Mouse (Mus musculus) liver, adult 2 months (tissue): ENCODE measurements around the gene Ntn1. TPM values are rescaled to one million over a fixed set of nuclear protein-coding genes. Genes with fewer than 3 reads are reported as not detected.

Experiments used
- DNase-seq: peaks from one replicate; pipeline ENCODE4 v3.0.0-alpha.2; 2011; ENCODE audit warnings: low read depth, low spot score; ENCODE audit errors: extremely low read depth
- H3K27ac ChIP-seq: fragments of 200-500 bp; replicated peaks from 2 replicates; pipeline ENCODE4 v1.5.1; 2012; ENCODE audit warnings: low read depth, mild to moderate bottlenecking, control low read depth, inconsistent platforms, low read length; ENCODE audit not compliant: insufficient read depth
- H3K27me3 ChIP-seq: fragments of 200-500 bp; 2 replicates; pipeline ENCODE4 v1.6.1; 2012; ENCODE audit warnings: mild to moderate bottlenecking, moderate library complexity, low read length, inconsistent platforms; ENCODE audit not compliant: control insufficient read depth, insufficient read depth
- H3K36me3 ChIP-seq: fragments of 200-500 bp; 2 replicates; pipeline ENCODE4 v1.6.1; 2012; ENCODE audit warnings: low read length, inconsistent platforms; ENCODE audit not compliant: control insufficient read depth, insufficient read depth
- H3K4me1 ChIP-seq: fragments of 200-500 bp; 2 replicates; pipeline ENCODE4 v1.6.1; 2011; ENCODE audit warnings: low read length; ENCODE audit not compliant: control insufficient read depth, insufficient read depth
- H3K4me3 ChIP-seq: fragments of 200-500 bp; 2 replicates; pipeline ENCODE4 v1.5.1; 2011; ENCODE audit warnings: low read depth, mild to moderate bottlenecking, control low read depth, low read length, moderate library complexity; ENCODE audit not compliant: insufficient read depth
- H3K79me2 ChIP-seq: fragments of 200-500 bp; 2 replicates; pipeline ENCODE4 v1.6.1; 2012; ENCODE audit warnings: inconsistent platforms, mild to moderate bottlenecking, low read length, moderate library complexity; ENCODE audit not compliant: control insufficient read depth, insufficient read depth
- H3K9ac ChIP-seq: fragments of 200-500 bp; 2 replicates; pipeline ENCODE4 v1.6.1; 2012; ENCODE audit warnings: low read depth, mild to moderate bottlenecking, control low read depth, inconsistent platforms, low read length
- CTCF ChIP-seq: fragments of 200-500 bp; IDR thresholded peaks from 2 replicates; pipeline ENCODE4 v1.5.1; 2011; ENCODE audit warnings: low read depth, low read length, control low read depth
- POLR2A ChIP-seq: fragments of 200-500 bp; IDR thresholded peaks from 2 replicates; pipeline ENCODE4 v1.6.1; 2011; ENCODE audit warnings: low read length, control low read depth; ENCODE audit not compliant: insufficient read depth; ENCODE audit errors: extremely low read depth
- WGBS: fragments of 180-500 bp; shearing (Covaris S2); methylation state at CpG from one replicate; pipeline ENCODE4 v1.1.7; 2018; 5-methylcytosine and 5-hydroxymethylcytosine counted together
- polyA plus RNA-seq: library from polyadenylated mRNA; depleted of rRNA; stranded (reverse); fragments of >200 nt; gene quantifications from 2 replicates; pipeline ENCODE4 v1.2.3, GENCODE M21; 2012
- total RNA-seq: library from RNA; depleted of rRNA; stranded (reverse); fragments of >200 nt; gene quantifications from 2 replicates; pipeline ENCODE4 v1.2.3, GENCODE M21; 2014

The Ntn1 gene
- total and polyA plus RNA-seq, 2 experiments: 4.9 to 5.5 TPM

DNA sequence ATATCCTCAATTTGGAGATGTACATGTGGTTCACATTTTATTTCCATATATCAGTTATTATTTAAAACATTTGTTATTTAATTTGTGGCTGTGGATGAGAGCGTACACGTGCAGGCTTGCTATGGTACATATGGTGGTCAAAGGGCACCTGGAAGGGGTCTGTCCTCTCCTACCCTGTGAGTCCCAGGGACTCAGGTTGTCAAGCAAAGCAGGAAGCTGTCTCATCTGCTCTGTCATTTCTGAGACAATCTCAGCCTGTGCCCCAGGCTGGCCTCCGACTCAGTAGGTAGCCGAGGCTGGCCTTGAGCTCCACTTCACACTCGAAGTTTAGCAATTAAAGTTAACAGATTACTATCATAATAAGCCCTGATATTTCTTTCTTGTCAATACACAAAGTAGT lies 32.9 kb upstream of the Ntn1 start:
- Histone ChIP-seq H3K4me1 (no peaks in the 10 kb centered on the region), H3K9ac (no peak overlapping the region), H3K27me3 (peaks cover 8% of the 10 kb centered on the region; the same call in 1 of the 2 replicates), H3K36me3 (no peaks in the 10 kb centered on the region), H3K79me2 (no peaks in the 10 kb centered on the region), H3K4me3 (no peak overlapping the region), H3K27ac (no peak overlapping the region)
- 69% methylated on average over 5 of the region's 5 CpGs for WGBS
- TF ChIP-seq CTCF (no peak), POLR2A (no peak)
- no peak for DNase-seq

DNA sequence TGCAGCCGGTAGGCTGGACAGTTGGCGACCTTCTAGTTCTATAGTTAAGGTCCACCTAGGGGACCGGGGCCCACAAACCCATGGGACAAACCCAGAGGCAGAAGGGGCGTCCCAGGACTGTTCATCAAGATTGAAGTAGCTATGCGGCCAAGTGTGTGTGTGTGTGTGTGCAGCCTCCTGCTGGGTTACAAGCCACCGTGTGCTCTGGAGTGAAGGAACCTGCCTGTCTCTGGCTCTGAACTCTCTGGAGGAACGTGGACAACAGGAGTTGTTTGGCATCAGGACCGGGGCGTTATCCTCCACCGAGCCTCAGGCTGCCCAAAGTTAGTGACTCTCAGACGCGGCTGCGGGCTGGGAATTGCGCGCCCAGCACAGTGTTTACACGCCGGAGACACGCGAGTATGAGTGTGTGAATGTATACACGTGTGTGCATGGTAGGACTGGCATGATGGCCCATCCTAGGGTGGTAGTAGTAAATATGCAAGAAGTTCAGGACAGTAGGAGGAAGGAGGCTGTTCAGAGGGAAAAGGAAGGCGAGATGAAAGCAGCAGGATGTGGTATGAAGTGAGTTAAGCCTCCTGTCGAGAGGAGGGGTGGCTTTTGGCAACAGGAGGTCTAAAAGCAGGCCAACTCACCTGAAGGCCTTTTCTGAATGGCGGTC lies 31.9 kb upstream of the Ntn1 start:
- Histone ChIP-seq H3K4me3 (peak overlapping the region; percentile 56), H3K4me1 (no peaks in the 10 kb centered on the region), H3K9ac (0 out of 2 replicates have a peak overlapping the region, but pooled peaks have one; percentile 19), H3K27ac (no peak overlapping the region), H3K27me3 (peaks cover 8% of the 10 kb centered on the region; the same call in 1 of the 2 replicates), H3K79me2 (no peaks in the 10 kb centered on the region), H3K36me3 (no peaks in the 10 kb centered on the region)
- TF ChIP-seq POLR2A: no peak
- TF ChIP-seq CTCF: no peak
- no peak for DNase-seq
- WGBS: 25% methylated on average over 23 of the region's 23 CpGs

DNA sequence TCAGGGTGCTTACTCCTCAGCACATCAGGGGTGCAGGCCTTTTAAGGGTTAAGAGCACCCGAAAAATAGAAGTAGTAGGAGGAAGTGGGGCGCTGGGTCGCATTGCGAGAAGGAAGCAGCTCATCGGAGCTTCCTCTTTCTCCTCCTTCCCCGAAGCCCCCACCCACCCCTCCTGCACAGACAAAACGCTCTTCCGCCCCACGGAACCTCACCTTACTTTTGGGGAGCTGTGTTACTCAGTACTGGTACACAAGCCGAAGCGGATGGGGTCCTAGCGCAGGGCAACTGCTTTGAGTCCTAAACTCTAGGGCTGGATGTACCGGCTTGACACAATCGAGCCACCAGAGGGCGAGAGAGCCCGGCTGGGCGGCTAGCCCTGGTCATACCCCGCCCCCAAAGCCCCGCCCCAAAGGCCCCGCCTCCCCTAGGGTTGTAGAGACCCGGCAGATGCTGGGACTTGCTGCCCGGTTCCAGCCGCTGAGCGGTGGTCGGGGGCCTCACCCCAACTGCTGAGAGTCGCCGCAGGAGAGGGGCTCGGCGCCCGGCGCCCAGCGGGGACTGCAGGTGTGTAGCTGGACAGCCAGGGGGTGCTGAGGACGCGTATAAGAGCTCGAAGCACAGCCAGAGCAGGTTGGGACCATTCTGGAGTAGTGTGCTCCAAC lies 31.2 kb upstream of the Ntn1 start, which contains the start of gene Pik3r5:
Pik3r5 (plus strand) TSS at position 423 of the 662 bp plus-strand sequence.
- Histone ChIP-seq H3K79me2 (no peaks in the 10 kb centered on the region), H3K4me1 (no peaks in the 10 kb centered on the region), H3K36me3 (no peaks in the 10 kb centered on the region), H3K27me3 (peaks cover 8% of the 10 kb centered on the region; the same call in 1 of the 2 replicates), H3K9ac (peak within 1 kb of the TSS; percentile 76; the same call in 1 of the 2 replicates), H3K4me3 (peak within 1 kb of the TSS; percentile 56), H3K27ac (peak within 1 kb of the TSS; percentile 40; the same call in 1 of the 2 replicates)
- TF ChIP-seq POLR2A: no peak
- TF ChIP-seq CTCF: peak; percentile 72
- DNase-seq: peak; percentile 20
- 8% methylated on average over 35 of the region's 35 CpGs for WGBS

DNA sequence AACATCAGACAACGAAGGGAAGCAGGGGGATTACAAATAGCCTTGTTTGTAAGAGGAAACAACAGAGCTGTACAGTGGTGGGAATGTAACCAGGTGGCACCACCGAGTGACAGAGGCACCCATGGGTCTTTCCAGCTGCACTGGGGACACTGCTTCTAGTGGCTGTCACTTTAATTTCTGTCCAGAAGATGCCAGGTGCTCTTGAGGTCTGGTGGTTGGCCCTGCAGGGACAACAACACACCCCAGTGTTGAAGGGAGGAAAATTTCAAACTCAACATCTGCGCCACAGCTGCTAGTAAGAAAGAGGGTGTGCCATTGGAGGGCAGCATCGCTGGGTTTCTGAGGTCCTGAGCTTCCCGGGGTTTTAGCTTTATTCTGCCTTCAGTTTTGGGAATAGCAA lies 30.0 kb upstream of the Ntn1 start:
- no peak overlapping the region for H3K9ac ChIP-seq
- H3K36me3 ChIP-seq: no peaks in the 10 kb centered on the region
- no peaks in the 10 kb centered on the region for H3K79me2 ChIP-seq
- no peaks in the 10 kb centered on the region for H3K4me1 ChIP-seq
- WGBS: 51% methylated on average over 5 of the region's 5 CpGs
- no peak for DNase-seq
- TF ChIP-seq POLR2A (no peak), CTCF (no peak)
- H3K27ac ChIP-seq: peak overlapping the region; percentile 16; the same call in 1 of the 2 replicates
- H3K4me3 ChIP-seq: no peak overlapping the region
- H3K27me3 ChIP-seq: peaks cover 8% of the 10 kb centered on the region; the same call in 1 of the 2 replicates

GRCm38 (mm10) chr11:68427083-68427570 lies 26.5 kb upstream of the Ntn1 start:
- Histone ChIP-seq H3K27ac (no peak overlapping the region), H3K9ac (no peak overlapping the region), H3K27me3 (peaks cover 4% of the 10 kb centered on the region; the same call in 1 of the 2 replicates), H3K4me1 (no peaks in the 10 kb centered on the region), H3K79me2 (no peaks in the 10 kb centered on the region), H3K36me3 (no peaks in the 10 kb centered on the region), H3K4me3 (no peak overlapping the region)
- TF ChIP-seq POLR2A (no peak), CTCF (no peak)
- DNase-seq: no peak
- 84% methylated on average over 5 of the region's 5 CpGs for WGBS
